Mouse (Mus musculus): ENCODE measurements at regions not wholly inside any gene's neighbourhood (a gene's known extent, or its start where the extent isn't known, plus 50 kb on each side); places are given as distances from the start of the nearest gene placed in this dataset.

- TF ChIP-seq CTCF (IDR thresholded peaks at IDR 0.05; ENCODE audit: low read depth) (no peak), EP300 (optimal IDR thresholded peaks at IDR 0.05) (no peak)
Measured at GRCm38 (mm10) chr10:87750321-87750720, 107.7 kb upstream of the Igf1 start.

Measured in stomach, postnatal 0 days (tissue).